Mouse (Mus musculus): Measurements from ENCODE around the gene Samd1. TPM values are rescaled to one million over a fixed set of nuclear protein-coding genes. Genes with fewer than 3 reads are reported as not detected.
A peak's percentile ranks its signal among the peaks of the same experiment; 100 is the strongest.

The Samd1 gene
- polyA plus RNA-seq (2016; fragmentation: Nextera tagmentation; extraction: Ambion mirVana), result 10.2 and 10.3 TPM in 2 replicates

DNA sequence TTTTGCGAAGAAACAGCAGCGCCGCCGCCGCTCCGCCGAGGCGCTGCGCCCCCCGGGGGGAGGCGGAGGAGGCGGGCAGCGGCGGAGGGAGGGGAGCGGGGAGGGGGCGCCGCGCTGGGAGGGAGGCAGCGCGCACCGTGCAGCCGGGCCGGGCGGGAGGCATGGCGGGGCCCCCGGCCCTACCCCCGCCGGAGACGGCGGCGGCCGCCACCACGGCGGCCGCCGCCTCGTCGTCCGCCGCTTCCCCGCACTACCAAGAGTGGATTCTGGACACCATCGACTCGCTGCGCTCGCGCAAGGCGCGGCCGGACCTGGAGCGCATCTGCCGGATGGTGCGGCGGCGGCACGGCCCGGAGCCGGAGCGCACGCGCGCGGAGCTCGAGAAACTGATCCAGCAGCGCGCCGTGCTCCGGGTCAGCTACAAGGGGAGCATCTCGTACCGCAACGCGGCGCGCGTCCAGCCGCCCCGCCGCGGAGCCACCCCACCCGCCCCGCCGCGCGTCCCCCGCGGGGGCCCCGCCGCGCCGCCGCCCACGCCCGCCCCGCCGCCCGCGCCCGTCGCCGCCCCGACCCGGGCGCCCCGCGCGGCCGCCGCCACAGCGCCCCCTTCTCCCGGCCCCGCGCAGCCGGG lies at the start of gene Samd1:
TSS of gene Samd1 (plus strand) at position 162 of the 631 bp plus-strand sequence.
- Histone ChIP-seq H3K27ac (peak within 1 kb of the TSS; percentile 96), H3K36me3 (replicated peaks) (peaks cover 65% of the 10 kb centered on the region), H3K4me1 (peaks cover 47% of the 10 kb centered on the region), H3K9me3 (no peaks in the 10 kb centered on the region), H3K4me3 (peak within 1 kb of the TSS; percentile 85), H3K27me3 (ENCODE audit: poor library complexity, severe bottlenecking) (peaks cover 43% of the 10 kb centered on the region)
- DNase-seq (ENCODE audit: extremely low spot score, low spot score), result peak; percentile 52
- WGBS, result 5% methylated on average over 81 of the region's 112 CpGs

DNA sequence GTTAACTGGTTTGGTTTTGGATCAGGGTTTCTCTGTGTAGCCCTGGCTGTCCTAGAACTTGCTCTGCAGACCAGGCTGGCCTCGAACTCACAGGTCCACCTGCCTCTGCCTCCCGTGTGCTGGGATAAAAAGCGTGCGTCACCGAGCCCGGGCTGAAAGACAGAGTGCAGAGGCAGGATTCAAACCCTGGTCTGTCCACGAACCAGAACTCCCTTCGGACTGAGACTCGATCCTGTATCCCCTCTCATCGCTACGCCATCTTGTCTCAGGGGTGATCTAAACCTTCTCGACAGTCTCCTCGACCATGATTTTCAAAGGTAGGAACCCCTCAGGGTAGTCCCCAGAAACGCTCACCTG lies 42.7 kb upstream of the Samd1 start:
- DNase-seq (ENCODE audit: extremely low spot score, low spot score), result no peak
- WGBS, result 2% methylated on average over 14 of the region's 14 CpGs
- Histone ChIP-seq H3K27ac (peak overlapping the region; percentile 80), H3K4me3 (peak overlapping the region; percentile 84), H3K4me1 (peaks cover 21% of the 10 kb centered on the region), H3K9me3 (no peaks in the 10 kb centered on the region), H3K27me3 (ENCODE audit: poor library complexity, severe bottlenecking) (no peaks in the 10 kb centered on the region), H3K36me3 (replicated peaks) (peaks cover 15% of the 10 kb centered on the region)

DNA sequence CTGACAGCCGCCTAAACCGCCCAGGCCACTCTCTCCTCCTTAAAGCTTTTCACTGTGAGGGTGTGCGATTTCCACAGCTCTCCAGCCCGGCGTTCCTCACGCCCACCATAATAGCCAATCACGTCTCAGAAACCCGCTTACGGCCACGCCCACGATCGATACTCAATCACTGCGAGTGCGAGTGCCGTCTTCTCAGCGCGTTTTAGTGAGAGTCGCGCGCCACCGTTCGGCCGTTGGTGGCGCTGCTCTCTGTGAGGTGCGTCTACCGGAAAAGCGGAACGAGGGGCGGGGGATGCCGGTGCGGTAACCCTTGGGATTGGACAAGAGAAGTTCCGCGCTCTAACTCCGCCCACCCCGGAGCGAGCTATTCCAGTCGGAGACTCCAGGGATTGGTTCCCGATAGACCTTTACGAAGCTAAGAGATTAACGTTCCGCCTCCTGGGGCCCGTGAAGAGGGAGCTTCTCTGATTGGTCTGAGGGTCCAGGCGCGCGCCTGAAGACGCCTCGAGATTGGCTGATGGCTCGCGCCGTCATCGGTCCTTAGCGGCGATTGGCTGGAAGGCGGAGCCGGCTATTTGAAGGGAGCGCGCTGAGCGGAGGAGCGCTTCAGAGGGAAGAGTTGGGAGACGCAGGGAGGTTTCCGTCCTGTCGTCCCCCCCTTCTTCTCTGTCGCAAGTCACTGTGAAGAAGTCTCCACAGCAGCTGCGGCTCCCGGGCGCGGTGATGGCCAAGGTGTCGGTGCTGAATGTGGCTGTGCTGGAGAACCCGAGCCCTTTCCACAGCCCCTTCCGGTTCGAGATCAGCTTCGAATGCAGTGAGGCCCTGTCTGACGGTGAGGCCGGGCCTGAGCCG lies 42.1 kb upstream of the Samd1 start, which contains the start of the genes Gm10644 and Asf1b:
TSS of gene Gm10644 (minus strand) at position 100 of the 852 bp plus-strand sequence.
TSS of gene Asf1b (plus strand) at position 402 of the 852 bp plus-strand sequence.
- no peaks in the 10 kb centered on the region for H3K9me3 ChIP-seq
- peak within 1 kb of the TSS; percentile 89 for H3K27ac ChIP-seq
- under 1% methylated on average over 75 of the region's 75 CpGs for WGBS
- no peaks in the 10 kb centered on the region for H3K27me3 ChIP-seq (ENCODE audit: poor library complexity, severe bottlenecking)
- peaks cover 20% of the 10 kb centered on the region for H3K36me3 ChIP-seq (replicated peaks)
- DNase-seq (ENCODE audit: extremely low spot score, low spot score), result peak; percentile 99
- H3K4me1 ChIP-seq, result peaks cover 21% of the 10 kb centered on the region
- peak within 1 kb of the TSS; percentile 84 for H3K4me3 ChIP-seq

DNA sequence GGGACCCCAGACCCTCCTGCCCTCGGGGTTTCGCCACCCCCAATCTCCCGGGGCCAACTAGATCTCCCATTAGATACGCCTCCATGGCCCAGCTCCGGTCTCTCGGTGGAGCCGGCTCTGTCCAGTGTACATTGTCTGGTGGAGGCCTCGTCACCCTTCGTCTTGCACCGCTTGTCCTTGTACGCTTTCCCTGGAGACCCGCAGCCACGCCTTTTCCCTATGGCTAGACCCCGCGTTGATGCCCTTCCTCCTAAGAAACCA lies 41.6 kb upstream of the Samd1 start:
- Histone ChIP-seq H3K9me3 (no peaks in the 10 kb centered on the region), H3K27ac (peak overlapping the region; percentile 89), H3K4me3 (peak overlapping the region; percentile 84), H3K4me1 (peaks cover 21% of the 10 kb centered on the region), H3K27me3 (ENCODE audit: poor library complexity, severe bottlenecking) (no peaks in the 10 kb centered on the region), H3K36me3 (replicated peaks) (peaks cover 23% of the 10 kb centered on the region)
- 4% methylated on average over 15 of the region's 15 CpGs for WGBS
- no peak for DNase-seq (ENCODE audit: extremely low spot score, low spot score)

DNA sequence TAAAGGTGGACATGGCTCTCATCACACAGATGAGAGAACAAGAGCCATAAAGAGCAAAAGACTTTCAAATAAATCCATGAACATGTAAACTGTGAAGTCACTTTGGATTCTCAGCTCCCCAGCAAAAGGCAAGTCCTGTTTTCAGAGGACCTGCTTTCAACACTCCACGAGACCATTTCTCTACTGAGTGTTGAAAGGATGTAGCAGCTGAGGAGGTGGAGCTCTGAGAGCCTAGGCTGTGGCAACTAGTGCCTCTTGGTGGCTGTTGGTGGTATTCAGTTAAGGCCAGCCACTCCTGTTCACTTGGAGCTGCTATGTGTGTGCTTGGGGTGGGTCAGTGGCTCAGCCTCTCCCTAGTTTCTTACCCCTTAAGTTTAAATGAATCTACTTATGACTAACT lies 40.7 kb upstream of the Samd1 start:
- H3K36me3 ChIP-seq (replicated peaks), result peaks cover 25% of the 10 kb centered on the region
- peaks cover 21% of the 10 kb centered on the region for H3K4me1 ChIP-seq
- no peak overlapping the region for H3K27ac ChIP-seq
- no peaks in the 10 kb centered on the region for H3K9me3 ChIP-seq
- 40% methylated on average over 1 of the region's 1 CpGs for WGBS
- H3K4me3 ChIP-seq, result peak overlapping the region; percentile 84
- no peak for DNase-seq (ENCODE audit: extremely low spot score, low spot score)
- no peaks in the 10 kb centered on the region for H3K27me3 ChIP-seq (ENCODE audit: poor library complexity, severe bottlenecking)

DNA sequence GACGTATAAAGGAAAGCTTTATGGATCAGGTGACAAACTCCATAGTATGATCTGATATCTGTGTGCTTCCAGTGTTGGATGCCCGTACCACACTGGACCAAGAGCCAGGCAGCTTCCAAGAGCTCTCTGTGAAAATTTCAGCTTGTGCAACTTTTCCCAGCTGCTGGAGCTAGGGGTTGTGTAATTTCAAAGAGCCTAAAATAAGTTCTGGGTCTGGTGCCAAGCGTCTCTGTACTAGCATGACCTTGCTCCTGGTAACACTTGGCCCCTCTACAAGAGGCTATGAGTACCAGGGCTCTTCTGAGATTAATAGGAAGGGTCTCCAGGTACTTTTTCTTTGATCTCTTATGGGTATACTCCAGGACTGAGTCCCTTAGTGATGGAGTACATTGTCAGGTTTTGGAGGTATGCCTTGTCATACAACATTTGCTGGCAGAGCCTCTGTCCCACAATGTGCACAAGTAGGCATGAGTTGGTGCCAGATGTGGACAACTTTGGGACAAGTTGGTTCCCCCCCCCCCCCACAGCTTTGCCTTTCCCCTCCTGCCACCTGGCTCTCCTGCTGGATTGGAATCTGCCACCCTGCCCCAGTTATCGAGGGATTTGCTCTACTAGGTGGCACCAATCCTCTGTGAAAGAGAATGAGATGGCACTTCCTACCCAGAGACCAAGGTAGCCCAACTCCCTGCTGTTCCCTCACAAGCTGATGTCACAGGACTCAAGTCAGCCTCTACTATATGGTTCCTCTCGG lies 33.3 kb upstream of the Samd1 start:
- WGBS, result 91% methylated on average over 5 of the region's 5 CpGs
- Histone ChIP-seq H3K9me3 (no peaks in the 10 kb centered on the region), H3K27ac (no peak overlapping the region), H3K27me3 (ENCODE audit: poor library complexity, severe bottlenecking) (no peaks in the 10 kb centered on the region), H3K36me3 (replicated peaks) (peaks cover 76% of the 10 kb centered on the region), H3K4me3 (no peak overlapping the region), H3K4me1 (no peaks in the 10 kb centered on the region)
- no peak for DNase-seq (ENCODE audit: extremely low spot score, low spot score)

DNA sequence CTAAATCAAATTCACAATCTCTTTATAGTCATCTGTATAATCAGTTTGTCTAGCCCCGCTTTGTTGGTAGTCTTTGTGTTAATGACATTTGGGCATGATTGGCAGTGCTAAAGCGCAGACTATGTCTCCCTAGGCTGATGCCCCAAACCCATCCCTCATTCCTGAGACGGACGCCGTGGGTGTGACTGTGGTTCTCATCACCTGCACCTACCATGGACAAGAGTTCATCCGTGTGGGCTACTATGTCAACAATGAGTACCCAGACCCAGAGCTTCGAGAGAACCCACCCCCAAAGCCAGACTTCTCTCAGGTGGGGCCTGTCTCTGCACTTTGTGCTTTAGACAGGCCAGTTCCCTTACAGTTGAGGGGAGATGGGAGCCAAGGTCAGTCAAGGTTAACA lies 29.8 kb upstream of the Samd1 start:
- H3K27me3 ChIP-seq (ENCODE audit: poor library complexity, severe bottlenecking), result no peaks in the 10 kb centered on the region
- peaks cover 75% of the 10 kb centered on the region for H3K36me3 ChIP-seq (replicated peaks)
- 95% methylated on average over 7 of the region's 7 CpGs for WGBS
- DNase-seq (ENCODE audit: extremely low spot score, low spot score), result no peak
- H3K9me3 ChIP-seq, result no peaks in the 10 kb centered on the region
- no peak overlapping the region for H3K27ac ChIP-seq
- no peak overlapping the region for H3K4me3 ChIP-seq
- peaks cover 11% of the 10 kb centered on the region for H3K4me1 ChIP-seq

DNA sequence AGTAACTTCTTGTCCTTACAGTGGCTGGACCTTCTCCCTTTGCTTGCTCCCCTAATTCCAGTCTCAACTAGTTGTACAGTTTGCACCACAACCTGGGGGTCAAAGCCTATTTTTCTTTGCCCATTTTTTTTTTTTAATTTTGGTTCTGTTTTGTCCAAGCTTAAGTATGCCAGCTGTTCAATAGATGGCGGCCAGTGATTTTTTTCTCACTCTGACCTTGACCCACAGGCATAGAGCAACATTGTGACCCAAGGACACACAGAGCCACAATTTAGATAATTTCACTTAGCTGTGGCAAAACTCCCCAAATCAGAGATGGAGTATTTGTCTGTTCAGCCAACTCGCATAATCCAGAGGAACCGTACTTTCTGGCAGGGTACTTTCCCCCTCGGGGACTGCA lies 26.4 kb upstream of the Samd1 start:
- DNase-seq (ENCODE audit: extremely low spot score, low spot score), result no peak
- Histone ChIP-seq H3K4me1 (peaks cover 31% of the 10 kb centered on the region), H3K4me3 (no peak overlapping the region), H3K27me3 (ENCODE audit: poor library complexity, severe bottlenecking) (no peaks in the 10 kb centered on the region), H3K9me3 (no peaks in the 10 kb centered on the region), H3K27ac (no peak overlapping the region), H3K36me3 (replicated peaks) (peaks cover 51% of the 10 kb centered on the region)
- 93% methylated on average over 4 of the region's 4 CpGs for WGBS

DNA sequence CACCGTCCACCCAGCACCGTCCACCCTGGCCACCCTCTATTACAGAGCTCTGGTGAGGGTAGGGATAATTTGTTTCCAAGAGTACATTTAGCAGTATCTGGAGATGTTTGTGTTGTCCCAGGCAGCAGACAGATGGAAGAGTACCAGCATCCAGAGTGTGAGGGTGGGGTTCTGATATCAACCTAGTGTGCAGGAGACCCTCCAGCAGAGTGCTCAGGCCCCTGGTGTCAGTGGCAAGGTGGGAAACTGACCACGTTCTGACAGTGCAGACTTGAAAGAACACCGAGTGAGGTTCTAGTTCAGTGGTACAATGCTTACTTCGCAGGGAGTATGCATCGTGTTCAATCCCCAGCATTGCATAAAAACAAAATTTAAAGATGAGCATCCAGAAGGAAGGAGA lies 25.8 kb upstream of the Samd1 start:
- Histone ChIP-seq H3K36me3 (replicated peaks) (peaks cover 50% of the 10 kb centered on the region), H3K9me3 (no peaks in the 10 kb centered on the region), H3K4me3 (peak overlapping the region; percentile 96), H3K27ac (peak overlapping the region; percentile 88; the same call in 1 of the 2 replicates), H3K4me1 (peaks cover 32% of the 10 kb centered on the region), H3K27me3 (ENCODE audit: poor library complexity, severe bottlenecking) (no peaks in the 10 kb centered on the region)
- no peak for DNase-seq (ENCODE audit: extremely low spot score, low spot score)
- 76% methylated on average over 6 of the region's 6 CpGs for WGBS

DNA sequence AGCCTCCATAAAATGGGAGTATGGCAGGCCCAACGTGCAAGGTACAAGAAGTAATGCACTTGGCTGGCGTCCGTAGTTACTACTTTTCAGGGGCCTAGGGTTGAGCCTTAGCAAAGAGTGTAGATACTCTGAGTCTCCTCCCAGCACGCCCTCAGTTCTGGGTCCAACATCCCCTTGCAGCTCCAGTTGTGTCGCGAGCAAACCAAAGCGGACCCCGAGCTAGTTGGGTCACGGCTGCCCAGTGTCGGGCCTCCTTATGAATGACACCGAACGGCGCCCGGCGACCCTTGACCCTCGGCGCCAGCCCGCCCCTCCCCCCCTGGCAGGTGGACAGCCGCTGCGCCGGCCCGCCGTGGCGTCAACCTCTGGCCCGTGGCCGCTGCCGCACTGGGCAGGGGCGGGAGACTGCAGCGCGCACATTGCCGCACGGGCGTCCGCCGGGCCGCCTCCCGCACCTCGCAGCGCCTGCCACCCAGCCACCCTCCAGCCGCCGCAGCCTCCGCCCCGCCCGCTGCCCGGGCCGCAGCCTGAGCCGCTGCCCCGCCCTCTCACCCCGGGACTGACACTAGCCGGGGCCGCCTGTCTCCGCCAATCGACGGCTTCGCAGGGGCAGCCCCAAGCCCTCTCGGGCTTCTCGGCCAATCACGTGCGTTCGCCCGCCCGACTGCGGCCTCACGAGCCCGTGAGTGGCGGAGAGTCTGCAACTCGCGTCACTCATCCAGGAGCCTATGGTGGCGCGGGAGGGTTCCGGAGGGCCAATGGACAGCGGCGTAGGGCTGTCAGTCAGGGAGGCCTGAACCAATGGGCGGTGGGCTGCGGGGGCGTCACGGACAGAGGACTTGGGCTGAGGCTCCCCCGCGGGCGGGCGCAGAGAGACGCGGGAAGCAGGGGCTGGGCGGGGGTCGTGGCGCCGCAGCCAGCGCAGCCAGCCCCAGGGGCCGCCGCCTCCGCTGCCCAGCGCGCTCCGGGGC lies 25.0 kb upstream of the Samd1 start, which contains the start of gene Prkaca:
TSS of gene Prkaca (plus strand) at position 844 of the 971 bp plus-strand sequence.
- peak within 1 kb of the TSS; percentile 96 for H3K4me3 ChIP-seq
- no peaks in the 10 kb centered on the region for H3K9me3 ChIP-seq
- H3K4me1 ChIP-seq, result peaks cover 39% of the 10 kb centered on the region
- 1% methylated on average over 91 of the region's 94 CpGs for WGBS
- H3K27me3 ChIP-seq (ENCODE audit: poor library complexity, severe bottlenecking), result no peaks in the 10 kb centered on the region
- DNase-seq (ENCODE audit: extremely low spot score, low spot score), result peak; percentile 99
- H3K27ac ChIP-seq, result peak within 1 kb of the TSS; percentile 88
- peaks cover 42% of the 10 kb centered on the region for H3K36me3 ChIP-seq (replicated peaks)

DNA sequence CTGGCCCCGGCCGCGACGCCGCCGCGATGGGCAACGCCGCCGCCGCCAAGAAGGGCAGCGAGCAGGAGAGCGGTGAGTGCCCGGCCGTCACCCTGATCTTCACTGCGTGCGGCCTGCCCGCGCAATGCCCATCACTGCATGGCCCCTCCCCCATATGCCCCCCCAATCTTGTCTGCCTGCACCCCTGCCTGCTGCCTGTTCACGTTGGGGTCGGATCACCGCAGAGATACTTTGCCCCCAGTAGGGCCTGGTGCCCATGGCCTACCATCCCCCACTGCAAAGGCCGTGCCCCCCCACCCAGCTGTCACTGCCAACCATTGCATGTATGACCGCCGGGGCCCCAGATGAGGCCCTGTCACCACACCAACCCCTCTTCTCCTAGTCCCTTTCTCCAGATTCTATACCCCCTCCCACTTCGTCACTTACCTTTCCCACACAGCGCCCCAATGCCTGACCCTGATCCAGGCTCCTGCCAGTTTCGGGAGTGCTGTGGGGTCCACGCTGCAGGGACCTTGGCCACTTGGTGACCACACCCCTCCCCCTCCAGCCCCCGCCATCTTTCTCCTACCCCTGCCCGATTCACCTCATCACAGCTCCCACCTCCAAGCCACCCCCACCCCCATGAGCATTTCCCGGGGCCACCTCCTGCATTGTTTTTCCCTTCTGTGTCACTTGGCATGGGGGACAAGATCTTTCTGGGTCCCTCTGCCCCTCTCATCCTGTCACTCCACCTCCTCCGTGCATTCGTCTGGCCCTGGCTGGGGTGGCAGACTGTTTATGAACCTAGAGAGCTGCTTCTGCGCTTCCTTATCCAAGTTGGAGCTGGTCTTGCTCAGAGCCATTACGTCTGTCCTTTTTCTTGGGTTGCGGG lies 24.1 kb upstream of the Samd1 start:
- Histone ChIP-seq H3K36me3 (replicated peaks) (peaks cover 38% of the 10 kb centered on the region), H3K4me3 (peak overlapping the region; percentile 96), H3K4me1 (peaks cover 49% of the 10 kb centered on the region), H3K27me3 (ENCODE audit: poor library complexity, severe bottlenecking) (no peaks in the 10 kb centered on the region), H3K27ac (peak overlapping the region; percentile 88), H3K9me3 (no peaks in the 10 kb centered on the region)
- DNase-seq (ENCODE audit: extremely low spot score, low spot score), result no peak
- 4% methylated on average over 37 of the region's 37 CpGs for WGBS

All from forebrain, embryonic 10.5 days (tissue).